Mouse (Mus musculus) midbrain, embryonic 16.5 days (tissue): ENCODE data around the gene Thbs1. TPM values are rescaled to one million over a fixed set of nuclear protein-coding genes. Genes with fewer than 3 reads are reported as not detected.
A peak's percentile ranks its signal among the peaks of the same experiment; 100 is the strongest.

Experiments used
- ATAC-seq: fragments of 200-750 bp; cut with Nextera tagmentation; 2 replicates; pipeline ENCODE4 v1.8.0; 2017; ENCODE audit warnings: moderate TSS enrichment
- H3K27ac ChIP-seq: fragments of 300-500 bp; sonication (generic); 2 replicates; pipeline ENCODE4 v1.5.1; 2014; ENCODE audit warnings: mild to moderate bottlenecking, low read length, mixed read lengths
- H3K27me3 ChIP-seq: fragments of 300-500 bp; sonication (generic); 2 replicates; pipeline ENCODE4 v1.6.1; 2014; ENCODE audit warnings: low read depth, low read length, mixed read lengths; ENCODE audit not compliant: control insufficient read depth, insufficient read depth
- H3K36me3 ChIP-seq: fragments of 300-500 bp; sonication (generic); 2 replicates; pipeline ENCODE4 v1.6.1; 2014; ENCODE audit warnings: mild to moderate bottlenecking, low read length, moderate library complexity, mixed read lengths; ENCODE audit not compliant: control insufficient read depth, insufficient read depth
- H3K4me1 ChIP-seq: fragments of 300-500 bp; sonication (generic); 2 replicates; pipeline ENCODE4 v1.6.1; 2014; ENCODE audit warnings: mild to moderate bottlenecking, low read length, mixed read lengths; ENCODE audit not compliant: control insufficient read depth, insufficient read depth
- H3K4me2 ChIP-seq: fragments of 300-500 bp; sonication (generic); 2 replicates; pipeline ENCODE4 v1.6.1; 2014; ENCODE audit warnings: mild to moderate bottlenecking, low read length, mixed read lengths
- H3K4me3 ChIP-seq: fragments of 300-500 bp; sonication (generic); 2 replicates; pipeline ENCODE4 v1.5.1; 2014; ENCODE audit warnings: low read depth, mild to moderate bottlenecking, low read length, moderate library complexity, mixed read lengths
- H3K9ac ChIP-seq: fragments of 300-500 bp; sonication (generic); 2 replicates; pipeline ENCODE4 v1.6.1; 2014; ENCODE audit warnings: low read depth, low read length, mixed read lengths
- H3K9me3 ChIP-seq: fragments of 300-500 bp; sonication (generic); replicated peaks from 2 replicates; pipeline ENCODE4 v1.6.1; 2014; ENCODE audit warnings: mild to moderate bottlenecking, low read length, mixed read lengths; ENCODE audit not compliant: control insufficient read depth, poor library complexity, severe bottlenecking
- WGBS: fragments of 180-500 bp; shearing (Covaris S2); extraction: QIAGEN DNeasy Blood & Tissue Kit; methylation state at CpG from one replicate; pipeline ENCODE4 v1.1.7; 2014; 5-methylcytosine and 5-hydroxymethylcytosine counted together
- polyA plus RNA-seq: library from polyadenylated mRNA; unstranded; fragments of >200 nt; fragmentation: Nextera tagmentation; extraction: Ambion mirVana; gene quantifications from 2 replicates; pipeline ENCODE4 v1.2.1, GENCODE M21; 2015

Thbs1 gene
- polyA plus RNA-seq, 1 experiment from 2014 or later: 5.8 TPM

GRCm38 (mm10) chr2:118083652-118084051 lies 28.0 kb upstream of the Thbs1 start:
- Histone ChIP-seq H3K4me1 (no peaks in the 10 kb centered on the region), H3K27ac (no peak overlapping the region), H3K27me3 (no peaks in the 10 kb centered on the region), H3K9ac (no peak overlapping the region), H3K9me3 (no peaks in the 10 kb centered on the region), H3K4me3 (no peak overlapping the region), H3K36me3 (no peaks in the 10 kb centered on the region), H3K4me2 (no peak overlapping the region)
- no peak for ATAC-seq
- WGBS: 89% methylated on average over 6 of the region's 6 CpGs

GRCm38 (mm10) chr2:118084693-118085092 lies 27.0 kb upstream of the Thbs1 start:
- no peak overlapping the region for H3K4me3 ChIP-seq
- no peaks in the 10 kb centered on the region for H3K36me3 ChIP-seq
- ATAC-seq: no peak
- no peaks in the 10 kb centered on the region for H3K4me1 ChIP-seq
- H3K4me2 ChIP-seq: no peak overlapping the region
- H3K9me3 ChIP-seq: no peaks in the 10 kb centered on the region
- H3K27ac ChIP-seq: no peak overlapping the region
- WGBS: 74% methylated on average over 3 of the region's 3 CpGs
- H3K9ac ChIP-seq: no peak overlapping the region
- no peaks in the 10 kb centered on the region for H3K27me3 ChIP-seq

- Histone ChIP-seq H3K27ac (no peak overlapping the region), H3K9ac (no peak overlapping the region), H3K27me3 (no peaks in the 10 kb centered on the region), H3K36me3 (no peaks in the 10 kb centered on the region), H3K4me1 (no peaks in the 10 kb centered on the region), H3K4me2 (no peak overlapping the region), H3K9me3 (no peaks in the 10 kb centered on the region), H3K4me3 (no peak overlapping the region)
- 97% methylated on average over 2 of the region's 2 CpGs for WGBS
- no peak for ATAC-seq
These were observed 26.0 kb upstream of the Thbs1 start for GRCm38 (mm10) chr2:118085647-118086046.

GRCm38 (mm10) chr2:118087044-118087726 lies 24.5 kb upstream of the Thbs1 start:
- Histone ChIP-seq H3K27me3 (no peaks in the 10 kb centered on the region), H3K4me1 (no peaks in the 10 kb centered on the region), H3K4me3 (no peak overlapping the region), H3K9ac (no peak overlapping the region), H3K9me3 (no peaks in the 10 kb centered on the region), H3K4me2 (no peak overlapping the region), H3K27ac (no peak overlapping the region), H3K36me3 (no peaks in the 10 kb centered on the region)
- no peak for ATAC-seq
- 83% methylated on average over 10 of the region's 10 CpGs for WGBS

- H3K4me3 ChIP-seq: no peak overlapping the region
- WGBS: 91% methylated on average over 5 of the region's 5 CpGs
- no peaks in the 10 kb centered on the region for H3K27me3 ChIP-seq
- no peak for ATAC-seq
- no peaks in the 10 kb centered on the region for H3K9me3 ChIP-seq
- H3K4me1 ChIP-seq: no peaks in the 10 kb centered on the region
- no peak overlapping the region for H3K4me2 ChIP-seq
- H3K9ac ChIP-seq: no peak overlapping the region
- no peaks in the 10 kb centered on the region for H3K36me3 ChIP-seq
- no peak overlapping the region for H3K27ac ChIP-seq
These were observed 20.4 kb upstream of the Thbs1 start for GRCm38 (mm10) chr2:118091226-118091625.

- no peaks in the 10 kb centered on the region for H3K27me3 ChIP-seq
- no peaks in the 10 kb centered on the region for H3K4me1 ChIP-seq
- H3K36me3 ChIP-seq: no peaks in the 10 kb centered on the region
- H3K9ac ChIP-seq: no peak overlapping the region
- 79% methylated on average over 4 of the region's 4 CpGs for whole genome bisulfite sequencing
- no peak overlapping the region for H3K27ac ChIP-seq
- H3K4me2 ChIP-seq: no peak overlapping the region
- H3K4me3 ChIP-seq: no peak overlapping the region
- ATAC-seq: 0 out of 2 replicates have a peak, but pooled peaks have one; percentile 32
- no peaks in the 10 kb centered on the region for H3K9me3 ChIP-seq
These were observed 12.6 kb upstream of the Thbs1 start for GRCm38 (mm10) chr2:118099104-118099503.

GRCm38 (mm10) chr2:118102169-118102568 lies 9.5 kb upstream of the Thbs1 start:
- Histone ChIP-seq H3K4me2 (no peak overlapping the region), H3K27ac (no peak overlapping the region)
- WGBS: 44% methylated on average over 4 of the region's 4 CpGs

GRCm38 (mm10) chr2:118110225-118110915 lies 1.3 kb upstream of the Thbs1 start:
- peaks cover 12% of the 10 kb centered on the region; the same call in 1 of the 2 replicates for H3K4me1 ChIP-seq
- peak overlapping the region; percentile 50 for H3K4me3 ChIP-seq
- peaks cover 6% of the 10 kb centered on the region for H3K27me3 ChIP-seq
- H3K27ac ChIP-seq: no peak overlapping the region
- H3K36me3 ChIP-seq: no peaks in the 10 kb centered on the region
- peak overlapping the region; percentile 52 for H3K9ac ChIP-seq
- no peaks in the 10 kb centered on the region for H3K9me3 ChIP-seq
- ATAC-seq: peak; percentile 40
- peak overlapping the region; percentile 93 for H3K4me2 ChIP-seq
- 34% methylated on average over 17 of the region's 17 CpGs for WGBS

More at GRCm38 (mm10) chr2:118102169-118102568, 9.5 kb upstream of the Thbs1 start:
- Histone ChIP-seq H3K4me3 (no peak overlapping the region), H3K36me3 (no peaks in the 10 kb centered on the region), H3K4me1 (no peaks in the 10 kb centered on the region), H3K27me3 (no peaks in the 10 kb centered on the region), H3K9ac (no peak overlapping the region), H3K9me3 (no peaks in the 10 kb centered on the region)
- no peak for ATAC-seq

- peak overlapping the region; percentile 63 for H3K9ac ChIP-seq
- H3K27ac ChIP-seq: no peak overlapping the region
- H3K36me3 ChIP-seq: no peaks in the 10 kb centered on the region
- H3K27me3 ChIP-seq: peaks cover 6% of the 10 kb centered on the region
- no peaks in the 10 kb centered on the region for H3K9me3 ChIP-seq
- peak overlapping the region; percentile 93 for H3K4me2 ChIP-seq
- peaks cover 19% of the 10 kb centered on the region; the same call in 1 of the 2 replicates for H3K4me1 ChIP-seq
- WGBS: 0% methylated on average over 16 of the region's 16 CpGs
- peak overlapping the region; percentile 50 for H3K4me3 ChIP-seq
- ATAC-seq: peak; percentile 85
These were observed 574 bp upstream of the Thbs1 start for GRCm38 (mm10) chr2:118111116-118111487.
